Mouse (Mus musculus): ENCODE results near the gene Ift57. TPM values are rescaled to one million over a fixed set of nuclear protein-coding genes. Genes with fewer than 3 reads are reported as not detected.

Ift57 gene
- 12.9 TPM for polyA plus RNA-seq (2015; fragmentation: Illumina TruSeq; extraction: RNeasy Lipid Tissue Mini Kit (QIAGEN cat#74804); ENCODE audit: insufficient read depth, low replicate concordance)

DNA sequence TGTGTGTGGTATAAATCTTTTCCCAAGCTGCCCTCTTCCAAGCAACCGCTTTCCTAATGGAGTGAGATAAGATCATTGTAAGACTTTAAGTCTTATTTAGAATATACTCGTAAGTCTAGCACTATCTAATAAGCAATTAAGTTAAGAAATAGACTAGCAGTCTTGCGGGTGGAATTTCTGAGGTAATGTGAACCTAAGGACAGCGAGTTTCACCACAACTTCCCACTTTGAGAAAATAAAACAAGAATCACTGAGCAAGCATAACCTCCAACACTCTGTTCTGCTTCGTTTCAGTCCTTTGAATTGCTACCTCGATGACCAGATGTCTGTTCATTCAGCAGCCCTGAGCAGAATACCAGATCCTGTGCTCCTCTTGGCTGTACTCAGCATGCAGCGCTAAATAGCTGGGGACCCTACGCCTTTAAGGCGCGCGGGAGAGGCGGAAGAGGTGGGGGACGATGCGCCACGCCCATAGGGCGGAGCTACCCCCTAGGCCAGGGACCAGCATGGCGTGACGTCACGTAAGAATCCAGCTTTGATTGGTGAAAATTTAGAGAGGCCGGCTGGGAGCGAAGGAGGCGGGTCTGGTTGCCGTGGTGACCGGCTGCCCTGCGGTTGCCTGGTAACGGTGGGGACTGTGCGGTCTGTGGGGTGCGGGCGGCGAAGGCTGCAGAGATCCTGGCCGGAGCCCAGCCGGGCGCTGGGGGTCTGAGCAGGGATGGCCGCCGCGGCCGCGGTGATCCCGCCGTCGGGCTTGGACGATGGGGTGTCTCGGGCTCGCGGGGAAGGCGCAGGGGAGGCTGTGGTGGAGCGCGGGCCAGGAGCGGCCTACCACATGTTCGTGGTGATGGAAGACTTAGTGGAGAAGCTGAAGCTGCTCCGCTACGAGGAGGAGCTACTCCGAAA, at the start of gene Ift57:
Gene Ift57, plus strand, starts transcription at position 614 of the 906 bp plus-strand sequence.

DNA sequence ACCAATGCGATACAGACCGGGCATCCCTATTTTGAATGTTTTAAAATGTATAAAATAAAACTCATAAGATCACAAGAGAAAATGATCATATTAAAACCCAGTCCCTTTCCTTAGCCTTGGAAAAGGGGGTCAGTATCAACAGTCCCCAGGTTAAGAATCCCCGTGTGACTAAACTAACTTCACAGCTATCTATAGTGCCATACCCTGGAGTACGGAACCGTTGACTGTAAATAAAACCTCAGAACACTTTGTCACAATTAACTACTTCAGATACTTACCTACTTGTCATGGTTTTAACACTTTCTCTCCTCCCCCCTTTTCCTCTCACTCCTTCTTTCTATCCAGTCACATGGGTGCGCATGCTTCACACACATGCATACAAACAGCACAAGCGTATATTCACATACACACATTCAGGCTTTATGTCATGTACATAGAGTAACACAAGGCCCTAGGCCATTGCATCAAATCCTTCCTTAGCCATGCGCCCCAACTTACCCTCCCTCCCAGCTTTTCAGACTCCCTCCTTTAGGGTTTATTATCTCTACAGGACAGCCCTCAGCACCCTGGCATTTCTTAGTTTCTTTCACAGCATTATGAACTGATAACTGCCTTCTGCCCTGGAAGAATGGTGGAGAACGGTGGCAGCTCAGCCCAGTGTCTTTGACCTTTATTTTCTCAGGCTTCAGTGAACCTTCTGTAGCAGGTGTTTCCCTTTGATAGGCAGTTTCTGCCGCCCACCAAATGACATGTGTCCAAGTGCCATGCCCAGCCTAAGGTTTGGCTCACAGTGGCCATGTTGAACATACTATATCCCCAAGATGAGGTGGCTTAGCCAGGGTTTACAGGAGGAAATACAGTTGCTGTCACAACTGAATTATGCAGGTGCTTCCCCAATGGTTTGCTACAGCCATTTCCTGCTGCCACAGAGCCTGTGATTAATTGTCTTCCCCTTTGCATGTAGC, 100.8 kb downstream of the Ift57 start, which contains the start of gene Cd47:
Gene Cd47, plus strand, starts transcription at position 937 of the 965 bp plus-strand sequence.

Other genes with a start within 250 kb of the Ift57 start
- 261 TPM for gene Cd47, start 101.3 kb downstream of the Ift57 start, polyA plus RNA-seq (2015; fragmentation: Illumina TruSeq; extraction: RNeasy Lipid Tissue Mini Kit (QIAGEN cat#74804); ENCODE audit: insufficient read depth, low replicate concordance)

All from spleen, adult 10 weeks (tissue).